Mouse (Mus musculus) cerebellum, adult 2 months (tissue): ENCODE measurements at regions not wholly inside any gene's neighbourhood (a gene's known extent, or its start where the extent isn't known, plus 50 kb on each side); places are given as distances from the start of the nearest gene placed in this dataset.
"Not testable (repeated sequence)": the region's sequence is repeated elsewhere in the genome, so short reads cannot be mapped to it uniquely, and the experiment has no call there.

Experiments
- DNase-seq, 2 experiments: peaks; one replicate each; pipeline ENCODE4 v3.0.0; 2021
- H3K27ac ChIP-seq: fragments of 200-500 bp; 2 replicates; pipeline ENCODE4 v1.5.1; 2012; ENCODE audit warnings: low read length, control low read depth, inconsistent platforms; ENCODE audit not compliant: insufficient read depth
- H3K27me3 ChIP-seq: fragments of 200-500 bp; 2 replicates; pipeline ENCODE4 v1.6.1; 2012; ENCODE audit warnings: inconsistent platforms, mild to moderate bottlenecking, low read length, moderate library complexity; ENCODE audit not compliant: control insufficient read depth, insufficient read depth
- H3K4me1 ChIP-seq: fragments of 200-500 bp; 2 replicates; pipeline ENCODE4 v1.6.1; 2011; ENCODE audit warnings: low read length; ENCODE audit not compliant: control insufficient read depth, insufficient read depth
- H3K4me3 ChIP-seq: fragments of 200-500 bp; replicated peaks from 2 replicates; pipeline ENCODE3; 2011; ENCODE audit warnings: mild to moderate bottlenecking, low read depth, low read length, control low read depth; ENCODE audit not compliant: insufficient read depth
- CTCF ChIP-seq: fragments of 200-500 bp; IDR thresholded peaks from 2 replicates; pipeline ENCODE4 v1.5.1; 2011; ENCODE audit warnings: low read depth, mild to moderate bottlenecking, control low read depth, low read length, moderate library complexity, borderline replicate concordance; ENCODE audit not compliant: insufficient read depth
- POLR2A ChIP-seq: fragments of 200-500 bp; IDR thresholded peaks from 2 replicates; pipeline ENCODE4 v1.6.1; 2011; ENCODE audit warnings: low read length, control low read depth, borderline replicate concordance; ENCODE audit not compliant: insufficient read depth
- WGBS: fragments of 180-500 bp; shearing (Covaris S2); methylation state at CpG from one replicate; pipeline ENCODE4 v1.1.7; 2018; 5-methylcytosine and 5-hydroxymethylcytosine counted together

DNA sequence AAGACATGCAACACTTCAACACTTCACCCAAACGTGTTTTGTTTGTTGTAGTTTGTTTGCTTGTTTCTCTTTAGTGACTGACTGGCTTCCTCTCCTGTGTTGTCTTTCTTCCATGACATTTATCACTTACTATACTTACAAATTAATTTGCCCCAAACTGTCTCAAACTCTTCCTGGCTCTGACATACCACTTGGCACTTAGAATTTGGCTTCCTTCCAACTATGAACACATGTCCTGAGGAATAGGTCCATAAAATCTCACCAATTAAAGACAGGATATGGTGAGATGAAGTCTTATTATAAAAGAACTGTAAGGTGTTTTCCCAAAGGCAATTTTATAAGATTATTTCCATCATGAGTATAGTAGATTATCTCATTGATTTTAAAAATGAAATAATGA, 386.0 kb downstream of the Tlr4 start:
- H3K4me1 ChIP-seq: no peaks in the 10 kb centered on the region
- 55% methylated on average over 1 of the region's 1 CpGs for WGBS
- DNase-seq: no peak
- H3K27ac ChIP-seq: no peak overlapping the region
- no peak for TF ChIP-seq CTCF
- TF ChIP-seq POLR2A: no peak
- H3K4me3 ChIP-seq: no peak overlapping the region
- no peaks in the 10 kb centered on the region for H3K27me3 ChIP-seq

DNA sequence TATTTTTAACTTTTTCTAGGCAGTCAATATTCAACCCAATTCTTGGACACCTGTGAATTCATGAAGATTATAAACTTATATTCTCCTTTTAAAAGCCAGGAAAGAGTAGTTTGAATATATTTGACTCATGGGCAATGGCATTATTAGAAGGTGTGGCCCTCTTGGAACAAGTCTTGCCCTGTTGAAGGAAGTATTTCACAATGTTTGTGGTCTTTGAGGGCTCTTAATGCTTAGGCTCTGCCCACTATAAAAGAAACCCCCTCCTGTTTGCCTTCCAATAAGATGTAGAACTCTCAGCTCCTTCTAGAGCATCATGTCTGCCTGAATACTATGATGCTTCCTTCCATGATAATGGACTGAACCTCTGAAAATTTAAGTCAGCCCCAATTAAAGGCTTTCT, 397.1 kb downstream of the Tlr4 start:
- Histone ChIP-seq H3K27ac (no peak overlapping the region), H3K4me1 (no peaks in the 10 kb centered on the region), H3K27me3 (no peaks in the 10 kb centered on the region), H3K4me3 (no peak overlapping the region)
- DNase-seq: no peak
- TF ChIP-seq POLR2A (no peak), CTCF (no peak)

DNA sequence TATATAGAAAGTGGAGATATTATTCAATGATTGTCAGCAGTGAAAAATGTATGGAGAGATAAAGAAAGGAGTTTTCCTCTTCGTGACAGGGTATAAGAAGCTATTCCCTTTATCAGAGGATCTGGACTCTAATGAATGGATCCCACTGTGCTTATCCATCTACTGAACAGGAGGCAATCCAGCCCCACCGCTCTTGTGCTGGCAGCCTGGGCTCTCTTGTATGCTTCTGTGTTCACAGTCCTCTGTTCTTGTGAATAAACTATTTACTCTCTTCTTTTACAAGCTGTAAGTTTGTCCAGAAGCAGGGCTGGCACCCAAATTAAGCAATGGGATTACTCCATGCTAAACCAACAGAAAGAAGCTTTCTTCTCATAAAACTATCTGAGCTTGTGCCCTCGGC, 401.8 kb downstream of the Tlr4 start:
- Histone ChIP-seq H3K27me3 (no peaks in the 10 kb centered on the region), H3K4me3 (no peak overlapping the region), H3K27ac (no peak overlapping the region), H3K4me1 (no peaks in the 10 kb centered on the region)
- no peak for DNase-seq
- WGBS: 55% methylated on average over 3 of the region's 3 CpGs
- TF ChIP-seq POLR2A: no peak
- TF ChIP-seq CTCF: no peak

DNA sequence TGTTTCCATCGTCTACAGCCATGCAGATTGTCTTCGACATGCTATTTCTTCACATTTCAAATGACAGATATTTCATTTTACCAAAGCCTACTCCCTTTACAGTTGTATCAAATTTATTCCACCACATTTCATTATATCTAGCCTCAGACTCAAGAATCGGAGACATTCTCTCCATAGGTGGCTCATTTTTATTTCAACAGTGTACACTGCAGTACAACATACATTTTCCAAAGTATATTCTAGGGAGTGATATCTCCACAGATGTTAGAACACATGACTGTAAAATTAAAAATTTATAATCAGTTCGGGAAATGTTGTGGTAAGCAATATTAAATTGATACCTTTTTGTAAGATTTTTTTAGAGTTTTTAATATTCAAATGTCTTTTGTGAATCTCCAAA, 446.2 kb downstream of the Tlr4 start:
- H3K4me1 ChIP-seq: no peaks in the 10 kb centered on the region
- no peak overlapping the region for H3K27ac ChIP-seq
- H3K4me3 ChIP-seq: no peak overlapping the region
- TF ChIP-seq POLR2A (no peak), CTCF (no peak)
- no peaks in the 10 kb centered on the region for H3K27me3 ChIP-seq
- WGBS: 88% methylated on average over 4 of the region's 4 CpGs
- no peak for DNase-seq

DNA sequence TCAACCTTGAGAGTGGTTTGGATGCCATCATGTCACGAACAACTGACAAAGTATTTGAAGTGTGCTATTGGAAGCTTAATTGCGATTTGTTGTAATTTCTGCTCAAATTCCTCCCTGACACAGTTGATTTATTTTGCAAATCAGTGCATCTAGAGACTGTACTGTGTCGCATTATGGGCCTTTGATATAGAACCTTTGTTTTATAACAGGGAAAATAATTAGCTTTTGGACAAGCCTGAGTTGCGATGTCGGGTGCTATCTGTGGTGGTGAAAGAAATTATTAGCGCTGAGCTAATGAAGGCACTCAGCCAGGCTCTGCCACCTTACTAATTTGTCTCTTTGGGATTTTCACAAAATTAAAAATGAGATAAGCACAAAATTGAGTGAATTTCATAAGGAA, 473.6 kb downstream of the Tlr4 start:
- Histone ChIP-seq H3K4me1 (no peaks in the 10 kb centered on the region), H3K4me3 (no peak overlapping the region), H3K27me3 (no peaks in the 10 kb centered on the region), H3K27ac (no peak overlapping the region)
- WGBS: 80% methylated on average over 6 of the region's 6 CpGs
- no peak for DNase-seq
- TF ChIP-seq POLR2A: no peak
- TF ChIP-seq CTCF: no peak

DNA sequence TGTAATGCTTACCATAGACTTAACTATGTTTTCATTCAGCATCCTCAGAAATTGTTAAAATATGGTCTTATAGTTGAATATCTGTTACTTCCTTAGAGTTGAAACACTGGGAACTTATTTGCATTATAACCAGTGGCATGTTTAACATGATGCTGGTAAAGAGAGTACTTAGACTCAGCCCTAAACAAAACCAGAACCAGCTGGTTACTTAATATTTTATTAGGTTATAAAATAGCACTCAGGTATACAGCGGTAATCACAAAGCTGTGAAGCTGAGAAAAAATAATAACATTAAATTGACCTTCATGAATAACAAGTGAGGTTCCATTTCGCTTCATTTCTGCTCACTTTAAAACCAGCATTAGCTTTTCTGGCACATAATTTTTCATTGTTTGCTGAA, 474.4 kb downstream of the Tlr4 start:
- TF ChIP-seq CTCF: no peak
- TF ChIP-seq POLR2A: no peak
- WGBS: 99% methylated on average over 2 of the region's 2 CpGs
- Histone ChIP-seq H3K4me1 (no peaks in the 10 kb centered on the region), H3K27me3 (no peaks in the 10 kb centered on the region), H3K4me3 (no peak overlapping the region), H3K27ac (no peak overlapping the region)
- DNase-seq: no peak

DNA sequence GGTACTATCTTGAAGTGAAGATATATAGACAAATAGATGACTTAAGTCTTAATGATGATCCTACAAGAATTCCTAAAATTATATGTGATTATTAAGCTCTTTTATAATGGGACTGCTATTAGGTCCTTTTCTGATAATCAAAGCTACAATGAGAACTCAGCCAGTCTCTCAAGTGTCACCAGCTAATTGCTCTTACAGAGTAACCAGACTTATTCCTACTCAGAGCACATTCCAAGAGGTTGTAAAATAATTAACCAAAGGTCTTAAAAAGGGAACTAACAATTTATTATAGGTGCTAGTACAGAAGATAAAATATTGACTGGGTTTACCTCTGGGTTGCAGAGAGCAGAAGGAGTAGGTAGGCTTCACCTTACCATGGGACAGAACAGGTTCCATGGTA, 492.7 kb downstream of the Tlr4 start:
- not testable (repeated sequence) for H3K4me1 ChIP-seq, DNase-seq, H3K4me3 ChIP-seq, H3K27me3 ChIP-seq, H3K27ac ChIP-seq
